Mouse (Mus musculus) lung, postnatal 10 days (tissue): ENCODE measurements around the gene Sp100.

Experiments used
- DNase-seq: peaks from one replicate; pipeline ENCODE4 v3.0.0; 2021

The Sp100 gene

DNA sequence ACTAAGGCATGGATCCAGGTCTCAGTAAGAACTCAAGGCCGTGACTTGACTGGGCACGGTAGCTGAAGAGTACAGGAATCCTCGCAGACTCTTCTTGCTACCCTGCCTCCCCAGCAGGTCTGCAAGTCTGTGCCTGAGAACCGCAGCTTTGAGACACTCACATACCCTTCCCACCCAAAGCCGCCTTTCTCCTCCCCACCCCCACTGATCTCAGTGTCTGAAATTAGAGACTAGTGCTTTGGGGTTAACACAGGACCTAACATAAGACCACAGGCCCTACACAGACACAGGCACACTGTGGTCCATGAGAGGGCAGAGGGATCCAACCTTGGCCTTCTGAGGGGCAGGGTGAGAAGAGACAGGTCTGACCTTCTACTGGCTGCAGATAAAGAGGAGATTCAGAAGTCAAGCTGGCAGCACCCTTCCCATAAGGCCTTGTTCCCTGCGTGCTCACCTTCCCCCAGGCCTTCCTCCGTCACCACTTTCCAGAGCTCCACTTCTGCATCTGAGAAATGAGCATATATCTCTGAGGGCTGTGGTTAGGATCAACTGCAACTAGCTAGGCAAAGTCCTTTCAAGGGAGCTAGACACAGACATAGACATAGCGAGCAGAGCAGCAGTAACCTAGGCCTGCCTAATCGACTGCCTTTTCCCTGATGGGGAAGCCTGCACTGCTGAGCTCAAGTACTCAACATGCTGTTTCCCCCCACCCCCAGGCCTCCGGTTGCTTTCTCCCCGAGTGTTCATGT, 102.3 kb downstream of the Sp100 start:
- no peak for DNase-seq

DNA sequence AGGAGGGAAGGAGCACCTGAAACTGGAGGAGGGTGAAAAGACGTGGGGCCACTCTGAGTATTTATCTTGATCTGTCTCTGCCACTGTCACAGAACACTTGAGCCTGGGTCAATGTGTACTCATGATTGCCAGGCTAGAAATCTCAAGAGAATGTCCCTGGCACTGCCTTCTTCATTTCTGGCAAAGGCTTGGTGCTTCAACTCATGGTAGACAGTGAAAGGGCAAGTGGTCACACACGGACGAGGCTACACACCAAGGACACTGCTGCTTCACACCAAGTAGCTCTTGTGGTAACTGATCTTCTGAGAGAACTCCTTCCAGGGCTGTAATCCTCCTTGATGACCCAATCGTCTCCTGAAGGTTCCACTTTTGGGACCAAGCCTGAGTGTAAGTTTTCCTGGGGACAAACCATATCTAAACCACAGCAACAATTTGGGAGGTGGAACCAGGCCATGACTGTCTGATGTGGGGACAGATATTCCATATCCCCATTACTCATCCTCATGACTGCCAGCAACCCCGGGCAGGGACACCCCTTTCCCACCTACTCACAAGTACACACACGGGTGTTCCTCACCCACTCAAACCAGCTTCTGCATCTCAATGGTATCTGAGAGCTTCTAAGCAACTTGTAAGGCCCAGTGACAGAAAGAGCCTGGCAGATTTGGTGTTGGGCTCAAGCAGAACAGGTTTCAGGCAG, 107.9 kb downstream of the Sp100 start:
- DNase-seq = no peak

DNA sequence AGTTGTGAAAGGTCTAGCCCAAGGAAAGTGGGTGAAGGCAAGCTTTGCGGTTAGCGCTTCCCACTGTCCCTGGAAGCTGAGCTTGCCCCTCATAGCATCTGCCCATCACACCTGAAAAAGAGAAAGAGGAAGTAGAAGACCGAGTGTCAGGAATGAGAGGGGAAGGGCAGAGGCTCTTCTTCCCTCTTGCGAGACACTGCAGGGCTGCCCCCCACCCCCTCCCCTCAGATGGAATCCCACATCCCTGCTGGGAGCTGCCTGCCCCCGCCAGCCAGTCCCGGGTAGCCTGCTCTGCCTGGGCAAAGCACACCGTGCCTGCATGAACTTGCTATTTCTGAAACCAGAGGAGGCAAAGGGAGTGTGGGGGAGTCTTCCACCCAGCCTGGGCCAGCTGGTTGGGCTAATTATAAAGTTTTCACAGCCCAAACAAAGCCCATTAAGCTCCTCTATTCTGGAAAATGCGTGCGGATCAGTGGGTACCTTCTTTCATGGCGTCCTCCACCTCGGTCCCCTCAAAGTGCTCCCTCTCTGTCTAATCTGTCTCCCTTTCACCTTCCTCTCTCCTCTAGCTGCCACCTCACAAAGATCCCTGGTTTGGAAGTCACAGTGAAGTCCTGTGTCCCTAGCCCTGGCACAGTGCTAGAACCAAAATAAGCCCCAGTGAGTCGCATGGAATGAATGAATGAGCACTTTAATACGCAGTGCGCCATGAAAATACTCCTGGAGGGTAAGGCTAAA, 108.6 kb downstream of the Sp100 start:
- DNase-seq = no peak

DNA sequence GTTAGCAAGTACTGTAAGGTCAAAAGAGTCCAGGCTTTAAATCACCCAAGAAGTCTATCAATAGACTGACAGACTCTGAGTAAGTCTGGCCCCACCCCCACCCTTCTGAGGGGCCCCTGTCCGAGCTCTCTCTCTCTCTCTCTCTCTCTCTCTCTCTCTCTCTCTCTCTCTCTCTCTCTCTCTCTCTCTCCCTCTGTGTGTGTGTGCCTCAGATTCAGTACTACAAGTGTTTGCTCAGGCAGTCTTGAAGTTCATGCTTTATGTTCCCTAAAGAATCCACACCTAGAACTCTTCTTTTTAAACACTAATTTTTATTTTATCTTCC, 109.1 kb downstream of the Sp100 start:
- no peak for DNase-seq
